Mouse (Mus musculus) CH12.LX (cell line): Measurements from ENCODE around the gene Ssx2ip. TPM values are rescaled to one million over a fixed set of nuclear protein-coding genes. Genes with fewer than 3 reads are reported as not detected.

Experiments
- DNase-seq: peaks from one replicate; pipeline ENCODE4 v3.0.0-alpha.2; 2013; ENCODE audit errors: extremely low read depth
- H3K27ac ChIP-seq: 2 replicates; pipeline ENCODE4 v1.5.1; 2012; ENCODE audit warnings: low read depth, mild to moderate bottlenecking, control low read depth, moderate library complexity; ENCODE audit not compliant: insufficient read depth
- H3K27me3 ChIP-seq: replicated peaks from 2 replicates; pipeline ENCODE3; 2012; ENCODE audit warnings: inconsistent platforms
- H3K36me3 ChIP-seq, 2 experiments: replicated peaks in 1 of 2; 2 replicates each; pipeline versions ENCODE3 to v1.6.1; 2012; ENCODE audit warnings: inconsistent platforms in 1 of 2, low read length in 1 of 2, mild to moderate bottlenecking in 1 of 2, mixed read lengths in 1 of 2, moderate library complexity in 1 of 2; ENCODE audit not compliant: control insufficient read depth in 1 of 2, insufficient read depth in 1 of 2
- H3K4me1 ChIP-seq, 2 experiments: 2 replicates each; pipeline ENCODE4 v1.6.1; 2012; ENCODE audit warnings: inconsistent platforms in 1 of 2, moderate library complexity in 1 of 2; ENCODE audit not compliant: insufficient read depth in 2 of 2, control insufficient read depth in 1 of 2
- H3K4me2 ChIP-seq: 2 replicates; pipeline ENCODE4 v1.6.1; 2012; ENCODE audit warnings: low read depth, mild to moderate bottlenecking, control low read depth; ENCODE audit not compliant: poor library complexity, insufficient read depth, severe bottlenecking
- H3K4me3 ChIP-seq, 3 experiments: fragments of 150-350 bp in 1 of 3; sonication (generic) in 1 of 3; replicated peaks in 1 of 3; 2 replicates each; pipeline versions ENCODE3 to v1.5.1; 2011 to 2012; ENCODE audit warnings: low read depth in 2 of 3, low read length in 2 of 3, mild to moderate bottlenecking in 2 of 3, moderate library complexity in 2 of 3, control low read depth in 1 of 3, improper control_type of control experiment in 1 of 3, inconsistent platforms in 1 of 3, mixed read lengths in 1 of 3; ENCODE audit not compliant: poor library complexity in 1 of 3
- H3K79me2 ChIP-seq: replicated peaks from 2 replicates; pipeline ENCODE4 v1.6.1; 2012; ENCODE audit warnings: mild to moderate bottlenecking, moderate library complexity; ENCODE audit not compliant: control insufficient read depth, poor library complexity, insufficient read depth, severe bottlenecking; ENCODE audit errors: extremely low read depth
- H3K9ac ChIP-seq: 2 replicates; pipeline ENCODE4 v1.6.1; 2012; ENCODE audit warnings: low read depth, mild to moderate bottlenecking, control low read depth, moderate library complexity; ENCODE audit not compliant: insufficient read depth
- H3K9me3 ChIP-seq: replicated peaks from 2 replicates; pipeline ENCODE3; 2012; ENCODE audit warnings: low read length, inconsistent platforms, mixed read lengths
- BHLHE40 ChIP-seq: IDR thresholded peaks from 2 replicates; pipeline ENCODE4 v1.6.1; 2011; ENCODE audit warnings: mild to moderate bottlenecking, low read depth, low read length, improper control_type of control experiment
- CHD1 ChIP-seq: IDR thresholded peaks from 2 replicates; pipeline ENCODE4 v1.6.1; 2012; ENCODE audit warnings: low read depth, low read length, improper control_type of control experiment, inconsistent platforms
- CHD2 ChIP-seq: IDR thresholded peaks from 2 replicates; pipeline ENCODE4 v1.6.1; 2011; ENCODE audit warnings: low read length, improper control_type of control experiment
- CTCF ChIP-seq, 2 experiments: IDR thresholded peaks in 1 of 2; conservative IDR thresholded peaks in 1 of 2; 2 replicates each; pipeline ENCODE4 v1.5.1; 2011 to 2012; ENCODE audit warnings: low read depth in 2 of 2, low read length in 2 of 2, improper control_type of control experiment in 1 of 2, inconsistent platforms in 1 of 2, mild to moderate bottlenecking in 1 of 2, moderate library complexity in 1 of 2
- ELF1 ChIP-seq: IDR thresholded peaks from 2 replicates; pipeline ENCODE4 v1.6.1; 2014; ENCODE audit warnings: low read depth, mild to moderate bottlenecking, inconsistent platforms, low read length, improper control_type of control experiment
- EP300 ChIP-seq: IDR thresholded peaks from 2 replicates; pipeline ENCODE4 v1.6.1; 2011; ENCODE audit warnings: low read length, improper control_type of control experiment
- GABPA ChIP-seq: IDR thresholded peaks from 2 replicates; pipeline ENCODE4 v1.6.1; 2012; ENCODE audit warnings: low read depth, low read length, improper control_type of control experiment, inconsistent platforms; ENCODE audit not compliant: insufficient replicate concordance
- HCFC1 ChIP-seq: IDR thresholded peaks from 2 replicates; pipeline ENCODE4 v1.6.1; 2012; ENCODE audit warnings: low read depth, mild to moderate bottlenecking, inconsistent platforms, low read length, improper control_type of control experiment
- JUN ChIP-seq: IDR thresholded peaks from 2 replicates; pipeline ENCODE4 v1.6.1; 2011; ENCODE audit warnings: low read depth, mild to moderate bottlenecking, low read length, improper control_type of control experiment, moderate library complexity; ENCODE audit not compliant: insufficient read depth
- KAT2A ChIP-seq: IDR thresholded peaks from 2 replicates; pipeline ENCODE4 v1.6.1; 2012; ENCODE audit warnings: low read length, improper control_type of control experiment, inconsistent platforms; ENCODE audit not compliant: insufficient replicate concordance
- MAFK ChIP-seq: IDR thresholded peaks from 2 replicates; pipeline ENCODE4 v1.6.1; 2011; ENCODE audit warnings: low read length, improper control_type of control experiment; ENCODE audit not compliant: insufficient replicate concordance
- MAX ChIP-seq: IDR thresholded peaks from 2 replicates; pipeline ENCODE4 v1.6.1; 2011; ENCODE audit warnings: low read length, improper control_type of control experiment
- MEF2A ChIP-seq: IDR thresholded peaks from 2 replicates; pipeline ENCODE4 v1.6.1; 2014; ENCODE audit warnings: low read depth, mild to moderate bottlenecking, inconsistent platforms, low read length, improper control_type of control experiment, borderline replicate concordance
- MXI1 ChIP-seq: IDR thresholded peaks from 2 replicates; pipeline ENCODE4 v1.6.1; 2011; ENCODE audit warnings: mild to moderate bottlenecking, low read depth, low read length, improper control_type of control experiment
- NELFE ChIP-seq: IDR thresholded peaks from 2 replicates; pipeline ENCODE4 v1.6.1; 2011; ENCODE audit warnings: low read depth, low read length, improper control_type of control experiment
- PAX5 ChIP-seq: IDR thresholded peaks from 2 replicates; pipeline ENCODE4 v1.6.1; 2012; ENCODE audit warnings: low read length, inconsistent platforms, mixed read lengths
- POLR2A ChIP-seq: IDR thresholded peaks from 2 replicates; pipeline ENCODE4 v1.6.1; 2011; ENCODE audit warnings: low read depth, mild to moderate bottlenecking, improper control_type of control experiment, low read length
- POLR2AphosphoS2 ChIP-seq: IDR thresholded peaks from 2 replicates; pipeline ENCODE4 v1.6.1; 2011; ENCODE audit warnings: low read depth, low read length, improper control_type of control experiment
- RAD21 ChIP-seq: IDR thresholded peaks from 2 replicates; pipeline ENCODE4 v1.6.1; 2011; ENCODE audit warnings: low read depth, mild to moderate bottlenecking, low read length, improper control_type of control experiment, moderate library complexity
- RCOR1 ChIP-seq: conservative IDR thresholded peaks from 2 replicates; pipeline ENCODE4 v1.6.1; 2012; ENCODE audit warnings: low read depth, mild to moderate bottlenecking, inconsistent platforms, low read length, improper control_type of control experiment
- SMC3 ChIP-seq: IDR thresholded peaks from 2 replicates; pipeline ENCODE4 v1.6.1; 2011; ENCODE audit warnings: low read depth, low read length, improper control_type of control experiment
- TBP ChIP-seq: conservative IDR thresholded peaks from 2 replicates; pipeline ENCODE4 v1.6.1; 2011; ENCODE audit warnings: low read depth, low read length, improper control_type of control experiment
- TCF12 ChIP-seq: IDR thresholded peaks from 2 replicates; pipeline ENCODE4 v1.6.1; 2014; ENCODE audit warnings: low read depth, mild to moderate bottlenecking, inconsistent platforms, low read length, improper control_type of control experiment
- ZKSCAN1 ChIP-seq: IDR thresholded peaks from 2 replicates; pipeline ENCODE4 v1.6.1; 2012; ENCODE audit warnings: low read depth, inconsistent platforms, low read length, improper control_type of control experiment, borderline replicate concordance
- ZNF384 ChIP-seq: IDR thresholded peaks from 2 replicates; pipeline ENCODE4 v1.6.1; 2012; ENCODE audit warnings: low read depth, low read length, improper control_type of control experiment, inconsistent platforms
- dilution Hi-C: fragments of 300-500 bp; cut with MboI; formaldehyde crosslinking; loops from 2 replicates; pipeline ENCODE4 v1.14.3; 2020; ENCODE audit warnings: low sequenced_read_pairs; ENCODE audit not compliant: extremely low pct_unique_long_range_greater_than_20kb, extremely low pct_ligation_motif_present
- in situ Hi-C: fragments of 300-500 bp; cut with MboI; formaldehyde crosslinking; loops from 3 replicates; pipeline ENCODE4 v1.14.3; 2019; ENCODE audit warnings: low sequenced_read_pairs, low pct_ligation_motif_present, low pct_unique_long_range_greater_than_20kb, mixed read lengths
- polyA plus RNA-seq: library from polyadenylated mRNA; unstranded; fragments of >175 nt; gene quantifications from 2 replicates; pipeline ENCODE4 v1.2.1, GENCODE M21; 2012; ENCODE audit warnings: low read depth; ENCODE audit not compliant: insufficient read length
- total RNA-seq, 2 experiments: library from RNA; depleted of rRNA; stranded (reverse); fragments of 300-350 nt in 1 of 2; fragments of >200 nt in 1 of 2; gene quantifications; 2 replicates each; pipeline ENCODE4 v1.2.3; 2012 to 2014

Gene Ssx2ip
- total and polyA plus RNA-seq, 3 experiments: 28.0 to 32.6 (median 31.9) TPM

GRCm38 (mm10) chr3:146423710-146424109 lies 19.3 kb downstream of the Ssx2ip start:
- in situ Hi-C loops (no loop called here), dilution Hi-C loops (no loop called here)
- H3K27me3 ChIP-seq: no peaks in the 10 kb centered on the region
- no peaks in the 10 kb centered on the region for H3K4me1 ChIP-seq
- no peak overlapping the region for H3K9ac ChIP-seq
- peak; percentile 29 for DNase-seq
- no peak for TF ChIP-seq NELFE
- TF ChIP-seq JUN: no peak
- TF ChIP-seq MEF2A: no peak
- TF ChIP-seq ZNF384: no peak
- no peak for TF ChIP-seq PAX5
- TF ChIP-seq RAD21: peak; percentile 26
- TF ChIP-seq GABPA: no peak
- peak in 1 of 2 experiments; percentile 51; a peak in 2 of 4 replicates for TF ChIP-seq CTCF (conservative IDR thresholded peaks at IDR 0.05 in 1 of 2, IDR thresholded peaks at IDR 0.05 in 1 of 2; ENCODE audit: low read depth in 2 of 2, low read length in 2 of 2)
- TF ChIP-seq CHD1: no peak
- TF ChIP-seq ZKSCAN1: no peak
- TF ChIP-seq ELF1: no peak
- no peak for TF ChIP-seq MAX
- TF ChIP-seq SMC3: peak; percentile 29
- TF ChIP-seq CHD2: no peak
- no peak for TF ChIP-seq KAT2A
- no peak for TF ChIP-seq TBP
- no peak for TF ChIP-seq TCF12
- no peak for TF ChIP-seq POLR2AphosphoS2
- no peak for TF ChIP-seq HCFC1
- TF ChIP-seq EP300: no peak
- TF ChIP-seq MXI1: no peak
- no peak for TF ChIP-seq RCOR1
- no peak for TF ChIP-seq MAFK
- TF ChIP-seq POLR2A: no peak
- no peak for TF ChIP-seq BHLHE40
- H3K9me3 ChIP-seq: no peaks in the 10 kb centered on the region
- H3K4me2 ChIP-seq: no peak overlapping the region
- H3K79me2 ChIP-seq: no peaks in the 10 kb centered on the region
- peaks cover 37 to 83% of the 10 kb centered on the region in 2 experiments for H3K36me3 ChIP-seq
- H3K4me3 ChIP-seq: no peak overlapping the region
- no peak overlapping the region for H3K27ac ChIP-seq
